Mouse (Mus musculus) lung, adult 2 months (tissue): ENCODE data around the gene 1700025C18Rik.

Experiments
- CTCF ChIP-seq: fragments of 200-500 bp; IDR thresholded peaks from 2 replicates; pipeline ENCODE4 v1.5.1; 2011; ENCODE audit warnings: mild to moderate bottlenecking, low read length, control low read depth; ENCODE audit not compliant: insufficient read depth
- POLR2A ChIP-seq: fragments of 200-500 bp; IDR thresholded peaks from 2 replicates; pipeline ENCODE4 v1.6.1; 2011; ENCODE audit warnings: low read depth, mild to moderate bottlenecking, control low read depth, low read length, borderline replicate concordance; ENCODE audit errors: extremely low read depth

GRCm38 (mm10) chr2:165056377-165057085 lies 34.0 kb downstream of the 1700025C18Rik start:
- no peak for TF ChIP-seq CTCF
- no peak for TF ChIP-seq POLR2A
